Mouse (Mus musculus): ENCODE measurements at regions not wholly inside any gene's neighbourhood (a gene's known extent, or its start where the extent isn't known, plus 50 kb on each side); places are given as distances from the start of the nearest gene placed in this dataset.

- TF ChIP-seq CTCF (IDR thresholded peaks at IDR 0.05; ENCODE audit: low read depth), result no peak
- TF ChIP-seq EP300 (IDR thresholded peaks at IDR 0.05; ENCODE audit: low read depth), result no peak
These were observed 719.1 kb upstream of the Zfp386 start for GRCm38 (mm10) chr12:115328439-115328838.
